Mouse (Mus musculus): ENCODE results near the gene Polr3k. TPM values are rescaled to one million over a fixed set of nuclear protein-coding genes. Genes with fewer than 3 reads are reported as not detected.

The Polr3k gene
- polyA plus RNA-seq (2016; fragmentation: Nextera tagmentation; extraction: Ambion mirVana): 107 and 110 TPM in 2 replicates

DNA sequence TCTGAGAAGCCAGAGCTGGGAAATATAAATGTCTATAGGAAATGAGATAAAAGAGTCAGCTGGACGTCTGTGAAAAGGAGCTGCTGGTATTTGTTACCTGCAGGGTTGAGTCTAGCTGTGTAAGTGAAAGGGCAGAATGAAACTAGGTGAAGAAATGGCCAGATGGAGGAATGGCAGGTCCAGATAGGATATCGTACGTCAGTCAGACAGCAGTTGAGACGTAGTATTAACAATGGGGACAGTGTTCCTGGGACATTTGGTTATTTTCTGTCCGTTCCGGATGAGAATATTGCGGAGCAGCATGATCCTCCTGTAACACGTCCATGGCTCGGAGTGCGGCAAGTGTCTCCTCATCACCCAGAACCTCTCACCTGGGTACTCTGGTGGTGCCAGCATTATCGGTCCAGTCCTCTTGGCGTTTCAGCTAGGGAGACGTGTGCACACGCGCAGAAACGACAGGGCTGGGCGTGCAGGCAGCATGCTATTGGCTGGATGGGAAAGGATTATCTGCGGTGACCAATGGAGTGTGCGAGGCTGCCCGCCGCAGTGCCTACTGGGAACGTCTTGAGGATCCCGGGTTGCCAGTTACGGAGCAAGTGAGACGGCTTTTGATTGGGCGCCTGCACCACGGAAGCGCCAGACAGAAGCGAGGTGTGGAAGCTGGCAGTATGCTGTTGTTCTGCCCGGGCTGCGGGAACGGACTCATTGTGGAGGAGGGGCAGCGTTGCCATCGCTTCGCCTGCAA, at the start of gene Polr3k:
TSS of gene Polr3k (plus strand) at position 547 of the 745 bp plus-strand sequence.
- peaks cover 30% of the 10 kb centered on the region for H3K36me3 ChIP-seq (replicated peaks)
- peak; percentile 96 for DNase-seq (ENCODE audit: extremely low spot score, low spot score)
- WGBS: under 1% methylated on average over 35 of the region's 35 CpGs

GRCm38 (mm10) chr2:181829032-181829650, 35.0 kb upstream of the Polr3k start:
- Histone ChIP-seq H3K4me3 (no peak overlapping the region), H3K27ac (no peak overlapping the region), H3K27me3 (ENCODE audit: poor library complexity, severe bottlenecking) (no peaks in the 10 kb centered on the region), H3K4me1 (no peaks in the 10 kb centered on the region), H3K9me3 (no peaks in the 10 kb centered on the region), H3K36me3 (replicated peaks) (no peaks in the 10 kb centered on the region)
- no peak for DNase-seq (ENCODE audit: extremely low spot score, low spot score)
- 78% methylated on average over 2 of the region's 2 CpGs for WGBS

More for the DNA sequence above, at the start of gene Polr3k:
- Histone ChIP-seq H3K27me3 (ENCODE audit: poor library complexity, severe bottlenecking) (no peaks in the 10 kb centered on the region), H3K27ac (peak within 1 kb of the TSS; percentile 92), H3K4me3 (peak within 1 kb of the TSS; percentile 86), H3K4me1 (peaks cover 17% of the 10 kb centered on the region), H3K9me3 (no peaks in the 10 kb centered on the region)

GRCm38 (mm10) chr2:181832745-181833144, 31.4 kb upstream of the Polr3k start:
- Histone ChIP-seq H3K9me3 (no peaks in the 10 kb centered on the region), H3K4me1 (peaks cover 6% of the 10 kb centered on the region), H3K27ac (no peak overlapping the region), H3K36me3 (replicated peaks) (no peaks in the 10 kb centered on the region), H3K27me3 (ENCODE audit: poor library complexity, severe bottlenecking) (no peaks in the 10 kb centered on the region), H3K4me3 (no peak overlapping the region)
- WGBS: 81% methylated on average over 2 of the region's 2 CpGs
- no peak for DNase-seq (ENCODE audit: extremely low spot score, low spot score)

- WGBS: 0% methylated on average over 35 of the region's 35 CpGs
- Histone ChIP-seq H3K4me3 (peak within 1 kb of the TSS; percentile 83), H3K36me3 (replicated peaks) (peaks cover 6% of the 10 kb centered on the region; the same call in 1 of the 2 replicates), H3K9me3 (no peaks in the 10 kb centered on the region), H3K27me3 (ENCODE audit: poor library complexity, severe bottlenecking) (no peaks in the 10 kb centered on the region), H3K27ac (peak within 1 kb of the TSS; percentile 89), H3K4me1 (peaks cover 16% of the 10 kb centered on the region)
- DNase-seq (ENCODE audit: extremely low spot score, low spot score): peak; percentile 91
These were observed 26.5 kb upstream of the Polr3k start, which contains the start of gene Pcmtd2 for GRCm38 (mm10) chr2:181837372-181838292. Pcmtd2 (plus strand) TSS chr2:181837854.

- Histone ChIP-seq H3K9me3 (no peaks in the 10 kb centered on the region), H3K4me1 (peaks cover 16% of the 10 kb centered on the region), H3K36me3 (replicated peaks) (peaks cover 8% of the 10 kb centered on the region; the same call in 1 of the 2 replicates), H3K27me3 (ENCODE audit: poor library complexity, severe bottlenecking) (no peaks in the 10 kb centered on the region), H3K27ac (peak overlapping the region; percentile 89), H3K4me3 (peak overlapping the region; percentile 83)
- 2% methylated on average over 3 of the region's 3 CpGs for WGBS
- peak; percentile 17 for DNase-seq (ENCODE audit: extremely low spot score, low spot score)
These were observed 25.9 kb upstream of the Polr3k start for GRCm38 (mm10) chr2:181838293-181838680.

GRCm38 (mm10) chr2:181845709-181846394, 18.3 kb upstream of the Polr3k start:
- no peak overlapping the region for H3K4me3 ChIP-seq
- 81% methylated on average over 5 of the region's 5 CpGs for WGBS
- no peaks in the 10 kb centered on the region for H3K27me3 ChIP-seq (ENCODE audit: poor library complexity, severe bottlenecking)
- H3K9me3 ChIP-seq: no peaks in the 10 kb centered on the region
- no peak for DNase-seq (ENCODE audit: extremely low spot score, low spot score)
- peaks cover 54% of the 10 kb centered on the region for H3K36me3 ChIP-seq (replicated peaks)
- no peak overlapping the region for H3K27ac ChIP-seq
- H3K4me1 ChIP-seq: peaks cover 9% of the 10 kb centered on the region

- H3K27ac ChIP-seq: peak overlapping the region; percentile 92
- peaks cover 35% of the 10 kb centered on the region for H3K36me3 ChIP-seq (replicated peaks)
- H3K4me1 ChIP-seq: peaks cover 17% of the 10 kb centered on the region
- WGBS: under 1% methylated on average over 22 of the region's 22 CpGs
- H3K27me3 ChIP-seq (ENCODE audit: poor library complexity, severe bottlenecking): no peaks in the 10 kb centered on the region
- DNase-seq (ENCODE audit: extremely low spot score, low spot score): no peak
- H3K4me3 ChIP-seq: peak overlapping the region; percentile 86
- no peaks in the 10 kb centered on the region for H3K9me3 ChIP-seq
These were observed 361 bp downstream of the Polr3k start for GRCm38 (mm10) chr2:181864536-181864860.

- WGBS: 61% methylated on average over 5 of the region's 5 CpGs
- Histone ChIP-seq H3K9me3 (no peaks in the 10 kb centered on the region), H3K27me3 (ENCODE audit: poor library complexity, severe bottlenecking) (no peaks in the 10 kb centered on the region), H3K27ac (no peak overlapping the region), H3K4me1 (peaks cover 17% of the 10 kb centered on the region), H3K4me3 (no peak overlapping the region), H3K36me3 (replicated peaks) (peaks cover 56% of the 10 kb centered on the region)
- DNase-seq (ENCODE audit: extremely low spot score, low spot score): peak; percentile 49
These were observed 2.8 kb downstream of the Polr3k start for GRCm38 (mm10) chr2:181866931-181867330.

DNA sequence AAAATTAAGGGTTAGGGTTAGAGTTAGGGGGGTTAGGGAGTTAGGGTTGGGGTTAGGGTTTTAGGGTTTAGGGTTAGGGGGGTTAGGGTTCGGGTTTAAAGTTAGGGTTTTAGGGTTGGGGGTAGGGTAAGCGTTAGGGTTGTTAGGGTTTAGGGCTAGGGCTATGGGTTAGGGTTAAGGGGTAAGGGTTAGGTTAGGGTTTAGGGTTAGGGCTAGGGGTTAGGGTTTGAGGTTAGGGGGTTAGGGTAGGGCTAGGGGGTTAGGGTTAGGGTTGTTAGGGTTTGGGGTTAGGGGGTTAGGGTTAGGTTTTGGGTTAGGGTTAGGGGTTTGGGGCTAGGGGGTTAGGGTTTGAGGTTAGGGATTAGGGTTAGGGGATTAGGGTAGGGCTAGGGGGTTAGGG, 6.9 kb downstream of the Polr3k start:
- Histone ChIP-seq H3K4me3 (no peak overlapping the region), H3K36me3 (replicated peaks) (peaks cover 94% of the 10 kb centered on the region), H3K27me3 (ENCODE audit: poor library complexity, severe bottlenecking) (no peaks in the 10 kb centered on the region), H3K9me3 (no peaks in the 10 kb centered on the region), H3K27ac (no peak overlapping the region), H3K4me1 (no peaks in the 10 kb centered on the region)
- no peak for DNase-seq (ENCODE audit: extremely low spot score, low spot score)
- WGBS: 96% methylated on average over 2 of the region's 2 CpGs

DNA sequence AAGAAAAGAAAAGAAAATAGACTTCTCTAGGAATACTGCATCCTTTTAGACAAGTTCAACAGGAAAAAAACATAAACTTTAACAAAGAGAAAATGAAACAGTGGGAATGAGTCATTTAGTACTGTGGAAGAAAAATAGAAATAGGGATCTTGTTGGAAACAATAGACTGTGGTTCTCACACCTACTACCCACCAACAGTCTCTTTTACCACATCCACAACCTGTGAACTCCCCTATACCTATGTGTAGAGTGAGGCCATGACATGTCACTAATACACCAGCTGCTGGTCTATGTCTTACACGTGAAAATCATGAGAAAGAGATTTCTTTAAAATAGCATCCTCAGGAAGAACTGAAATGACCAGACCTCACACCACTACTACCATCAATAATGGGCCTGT, 14.8 kb downstream of the Polr3k start:
- Histone ChIP-seq H3K9me3 (no peaks in the 10 kb centered on the region), H3K27me3 (ENCODE audit: poor library complexity, severe bottlenecking) (no peaks in the 10 kb centered on the region), H3K4me3 (no peak overlapping the region), H3K27ac (no peak overlapping the region), H3K4me1 (no peaks in the 10 kb centered on the region), H3K36me3 (replicated peaks) (peaks cover 49% of the 10 kb centered on the region)
- DNase-seq (ENCODE audit: extremely low spot score, low spot score): no peak
- 76% methylated on average over 1 of the region's 1 CpGs for WGBS

DNA sequence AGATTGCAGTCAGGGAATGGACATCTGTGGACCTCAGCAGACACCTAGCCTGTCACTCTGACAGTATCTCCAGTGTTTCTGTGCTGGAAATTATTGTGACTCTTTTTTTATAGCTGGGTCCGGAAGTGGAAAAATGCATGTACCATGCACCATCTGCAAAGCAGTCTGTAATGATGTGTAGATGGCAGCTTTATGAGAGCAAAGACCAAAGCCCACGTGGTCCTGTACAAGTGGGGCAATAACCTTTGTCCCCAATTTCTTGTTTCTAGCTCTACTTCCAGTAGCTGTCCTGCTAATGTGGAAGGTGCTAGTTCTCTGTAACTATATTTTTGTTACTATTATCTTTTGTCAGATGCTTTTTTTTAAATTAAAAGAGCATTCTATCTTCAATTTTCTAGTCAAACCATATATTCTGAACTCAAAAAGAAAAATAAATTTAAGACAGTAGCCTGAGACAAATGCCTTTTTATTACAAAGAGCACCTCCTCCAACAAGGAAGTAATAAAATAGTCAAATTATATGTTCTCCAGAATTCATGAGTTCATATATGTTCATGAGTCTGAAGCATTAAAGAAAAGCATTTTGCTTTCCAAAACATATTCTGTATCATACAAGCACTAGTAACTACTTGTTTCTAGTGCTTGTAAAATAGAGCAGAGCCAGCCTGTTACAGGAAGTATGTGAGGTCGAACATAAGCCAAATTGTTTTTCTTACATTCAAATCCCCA, 19.0 kb downstream of the Polr3k start:
- H3K9me3 ChIP-seq: no peaks in the 10 kb centered on the region
- DNase-seq (ENCODE audit: extremely low spot score, low spot score): no peak
- H3K4me1 ChIP-seq: no peaks in the 10 kb centered on the region
- no peak overlapping the region for H3K4me3 ChIP-seq
- no peak overlapping the region for H3K27ac ChIP-seq
- 86% methylated on average over 3 of the region's 3 CpGs for WGBS
- H3K36me3 ChIP-seq (replicated peaks): peaks cover 19% of the 10 kb centered on the region
- H3K27me3 ChIP-seq (ENCODE audit: poor library complexity, severe bottlenecking): no peaks in the 10 kb centered on the region
